Mouse (Mus musculus) embryonic facial prominence, embryonic 13.5 days (tissue): Measurements from ENCODE around the gene Aldh16a1. TPM values are rescaled to one million over a fixed set of nuclear protein-coding genes. Genes with fewer than 3 reads are reported as not detected.
"Not testable (repeated sequence)": the region's sequence is repeated elsewhere in the genome, so short reads cannot be mapped to it uniquely, and the experiment has no call there.

Experiments used
- ATAC-seq: fragments of 200-750 bp; cut with Nextera tagmentation; 2 replicates; pipeline ENCODE4 v1.8.0; 2017; ENCODE audit warnings: low read depth; ENCODE audit not compliant: insufficient number of reproducible peaks, insufficient read depth, low FRiP score, low TSS enrichment
- H3K27ac ChIP-seq: fragments of 300-500 bp; sonication (generic); 2 replicates; pipeline ENCODE4 v1.5.1; 2015; ENCODE audit warnings: moderate library complexity, mild to moderate bottlenecking, inconsistent platforms
- H3K27me3 ChIP-seq: fragments of 300-500 bp; sonication (generic); 2 replicates; pipeline ENCODE4 v1.6.1; 2015; ENCODE audit warnings: mild to moderate bottlenecking, inconsistent platforms
- H3K36me3 ChIP-seq: fragments of 300-500 bp; sonication (generic); 2 replicates; pipeline ENCODE4 v1.6.1; 2015; ENCODE audit warnings: mild to moderate bottlenecking, inconsistent platforms
- H3K4me1 ChIP-seq: fragments of 300-500 bp; sonication (generic); 2 replicates; pipeline ENCODE4 v1.6.1; 2015; ENCODE audit warnings: inconsistent platforms
- H3K4me2 ChIP-seq: fragments of 300-500 bp; sonication (generic); 2 replicates; pipeline ENCODE4 v1.6.1; 2015; ENCODE audit warnings: moderate library complexity, mild to moderate bottlenecking, inconsistent platforms
- H3K4me3 ChIP-seq: fragments of 300-500 bp; sonication (generic); 2 replicates; pipeline ENCODE4 v1.5.1; 2015; ENCODE audit warnings: mild to moderate bottlenecking, inconsistent platforms
- H3K9ac ChIP-seq: fragments of 300-500 bp; sonication (generic); 2 replicates; pipeline ENCODE4 v1.6.1; 2015; ENCODE audit warnings: mild to moderate bottlenecking, inconsistent platforms
- H3K9me3 ChIP-seq: fragments of 300-500 bp; sonication (generic); 2 replicates; pipeline ENCODE4 v1.6.1; 2016; ENCODE audit warnings: inconsistent platforms
- WGBS: fragments of 180-500 bp; shearing (Covaris S2); methylation state at CpG from one replicate; pipeline ENCODE4 v1.1.7; 2015; ENCODE audit warnings: mixed read lengths; 5-methylcytosine and 5-hydroxymethylcytosine counted together
- polyA plus RNA-seq: library from polyadenylated mRNA; unstranded; fragments of >200 nt; fragmentation: Nextera tagmentation; extraction: Ambion mirVana; gene quantifications from 2 replicates; pipeline ENCODE4 v1.2.1, GENCODE M21; 2015

Gene Aldh16a1
- polyA plus RNA-seq, 1 experiment from 2014 or later: 52.0 TPM

GRCm38 (mm10) chr7:45154993-45155514 is 670 bp upstream of the Aldh16a1 start:
- 79% methylated on average over 12 of the region's 12 CpGs for WGBS
- Histone ChIP-seq H3K9ac (peak overlapping the region; percentile 49; the same call in 1 of the 2 replicates), H3K4me3 (peak overlapping the region; percentile 64), H3K4me2 (peak overlapping the region; percentile 79), H3K4me1 (peaks cover 29% of the 10 kb centered on the region), H3K9me3 (no peaks in the 10 kb centered on the region), H3K36me3 (peaks cover 30% of the 10 kb centered on the region), H3K27ac (peak overlapping the region; percentile 96), H3K27me3 (no peaks in the 10 kb centered on the region)
- 0 out of 2 replicates have a peak, but pooled peaks have one; percentile 0 for ATAC-seq

GRCm38 (mm10) chr7:45153586-45153985 is 798 bp downstream of the Aldh16a1 start:
- Histone ChIP-seq H3K9me3 (no peaks in the 10 kb centered on the region), H3K4me3 (peak overlapping the region; percentile 64), H3K4me1 (peaks cover 29% of the 10 kb centered on the region), H3K27ac (peak overlapping the region; percentile 96), H3K27me3 (no peaks in the 10 kb centered on the region), H3K36me3 (peaks cover 16% of the 10 kb centered on the region), H3K4me2 (peak overlapping the region; percentile 79), H3K9ac (peak overlapping the region; percentile 89)
- no peak for ATAC-seq
- 3% methylated on average over 5 of the region's 5 CpGs for WGBS

- Histone ChIP-seq H3K4me1 (peaks cover 29% of the 10 kb centered on the region), H3K4me2 (peak overlapping the region; percentile 79), H3K9ac (peak overlapping the region; percentile 89; the same call in 1 of the 2 replicates), H3K36me3 (peaks cover 16% of the 10 kb centered on the region), H3K4me3 (peak overlapping the region; percentile 64; the same call in 1 of the 2 replicates)
- not testable (repeated sequence) for H3K9me3 ChIP-seq, ATAC-seq, H3K27me3 ChIP-seq, H3K27ac ChIP-seq
- WGBS: 88% methylated on average over 2 of the region's 2 CpGs
Measured at GRCm38 (mm10) chr7:45153052-45153451, 1.3 kb downstream of the Aldh16a1 start.

GRCm38 (mm10) chr7:45151303-45151702 is 3.1 kb downstream of the Aldh16a1 start:
- no peak for ATAC-seq
- H3K36me3 ChIP-seq: peaks cover 24% of the 10 kb centered on the region
- H3K4me1 ChIP-seq: peaks cover 29% of the 10 kb centered on the region
- H3K27ac ChIP-seq: peak overlapping the region; percentile 62; the same call in 1 of the 2 replicates
- 39% methylated on average over 11 of the region's 11 CpGs for WGBS
- H3K4me2 ChIP-seq: no peak overlapping the region
- H3K9ac ChIP-seq: 0 out of 2 replicates have a peak overlapping the region, but pooled peaks have one; percentile 27
- no peaks in the 10 kb centered on the region for H3K9me3 ChIP-seq
- H3K27me3 ChIP-seq: no peaks in the 10 kb centered on the region
- no peak overlapping the region for H3K4me3 ChIP-seq

GRCm38 (mm10) chr7:45150321-45150720 is 4.1 kb downstream of the Aldh16a1 start:
- WGBS: 35% methylated on average over 4 of the region's 4 CpGs
- Histone ChIP-seq H3K4me2 (no peak overlapping the region), H3K36me3 (peaks cover 34% of the 10 kb centered on the region), H3K9me3 (no peaks in the 10 kb centered on the region), H3K4me3 (no peak overlapping the region), H3K27me3 (no peaks in the 10 kb centered on the region), H3K9ac (0 out of 2 replicates have a peak overlapping the region, but pooled peaks have one; percentile 27), H3K4me1 (peaks cover 25% of the 10 kb centered on the region), H3K27ac (peak overlapping the region; percentile 62; the same call in 1 of the 2 replicates)
- ATAC-seq: no peak

- no peak for ATAC-seq
- WGBS: 63% methylated on average over 6 of the region's 6 CpGs
- H3K4me2 ChIP-seq: no peak overlapping the region
- H3K4me3 ChIP-seq: no peak overlapping the region
- peaks cover 42% of the 10 kb centered on the region for H3K36me3 ChIP-seq
- no peaks in the 10 kb centered on the region for H3K27me3 ChIP-seq
- H3K9ac ChIP-seq: 0 out of 2 replicates have a peak overlapping the region, but pooled peaks have one; percentile 27
- peaks cover 19% of the 10 kb centered on the region for H3K4me1 ChIP-seq
- H3K27ac ChIP-seq: no peak overlapping the region
- H3K9me3 ChIP-seq: no peaks in the 10 kb centered on the region
Measured at GRCm38 (mm10) chr7:45149545-45149944, 4.8 kb downstream of the Aldh16a1 start.

- Histone ChIP-seq H3K27ac (no peak overlapping the region), H3K4me3 (no peak overlapping the region), H3K4me1 (peaks cover 18% of the 10 kb centered on the region), H3K4me2 (no peak overlapping the region), H3K27me3 (no peaks in the 10 kb centered on the region), H3K9me3 (no peaks in the 10 kb centered on the region), H3K36me3 (peaks cover 51% of the 10 kb centered on the region), H3K9ac (no peak overlapping the region)
- ATAC-seq: no peak
- WGBS: 69% methylated on average over 4 of the region's 4 CpGs
Measured at GRCm38 (mm10) chr7:45148534-45149098, 5.8 kb downstream of the Aldh16a1 start.

GRCm38 (mm10) chr7:45147899-45148298 is 6.5 kb downstream of the Aldh16a1 start:
- H3K4me1 ChIP-seq: peaks cover 13% of the 10 kb centered on the region
- peaks cover 58% of the 10 kb centered on the region for H3K36me3 ChIP-seq
- no peak overlapping the region for H3K4me3 ChIP-seq
- no peak overlapping the region for H3K9ac ChIP-seq
- no peaks in the 10 kb centered on the region for H3K9me3 ChIP-seq
- H3K4me2 ChIP-seq: no peak overlapping the region
- WGBS: 94% methylated on average over 11 of the region's 11 CpGs
- H3K27ac ChIP-seq: no peak overlapping the region
- ATAC-seq: no peak
- no peaks in the 10 kb centered on the region for H3K27me3 ChIP-seq

- H3K27me3 ChIP-seq: no peaks in the 10 kb centered on the region
- H3K9ac ChIP-seq: no peak overlapping the region
- H3K4me1 ChIP-seq: peaks cover 13% of the 10 kb centered on the region
- no peak overlapping the region for H3K4me2 ChIP-seq
- no peak overlapping the region for H3K4me3 ChIP-seq
- H3K9me3 ChIP-seq: no peaks in the 10 kb centered on the region
- WGBS: 93% methylated on average over 11 of the region's 11 CpGs
- peaks cover 64% of the 10 kb centered on the region for H3K36me3 ChIP-seq
- H3K27ac ChIP-seq: no peak overlapping the region
- ATAC-seq: no peak
Measured at GRCm38 (mm10) chr7:45147267-45147666, 7.1 kb downstream of the Aldh16a1 start.

GRCm38 (mm10) chr7:45145460-45145859 is 8.9 kb downstream of the Aldh16a1 start:
- H3K4me3 ChIP-seq: no peak overlapping the region
- H3K36me3 ChIP-seq: peaks cover 76% of the 10 kb centered on the region
- no peaks in the 10 kb centered on the region for H3K9me3 ChIP-seq
- H3K27ac ChIP-seq: no peak overlapping the region
- peaks cover 2% of the 10 kb centered on the region for H3K4me1 ChIP-seq
- ATAC-seq: no peak
- H3K9ac ChIP-seq: no peak overlapping the region
- H3K4me2 ChIP-seq: no peak overlapping the region
- H3K27me3 ChIP-seq: no peaks in the 10 kb centered on the region
- WGBS: 94% methylated on average over 8 of the region's 8 CpGs

- H3K9me3 ChIP-seq: no peaks in the 10 kb centered on the region
- H3K36me3 ChIP-seq: peaks cover 80% of the 10 kb centered on the region
- WGBS: 87% methylated on average over 13 of the region's 13 CpGs
- H3K4me1 ChIP-seq: no peaks in the 10 kb centered on the region
- no peaks in the 10 kb centered on the region for H3K27me3 ChIP-seq
- H3K4me2 ChIP-seq: no peak overlapping the region
- no peak overlapping the region for H3K9ac ChIP-seq
- H3K4me3 ChIP-seq: no peak overlapping the region
- H3K27ac ChIP-seq: no peak overlapping the region
- no peak for ATAC-seq
Measured at GRCm38 (mm10) chr7:45144368-45145174, 9.8 kb downstream of the Aldh16a1 start.
